Mouse (Mus musculus): ENCODE measurements around the gene Ubl5.

DNA sequence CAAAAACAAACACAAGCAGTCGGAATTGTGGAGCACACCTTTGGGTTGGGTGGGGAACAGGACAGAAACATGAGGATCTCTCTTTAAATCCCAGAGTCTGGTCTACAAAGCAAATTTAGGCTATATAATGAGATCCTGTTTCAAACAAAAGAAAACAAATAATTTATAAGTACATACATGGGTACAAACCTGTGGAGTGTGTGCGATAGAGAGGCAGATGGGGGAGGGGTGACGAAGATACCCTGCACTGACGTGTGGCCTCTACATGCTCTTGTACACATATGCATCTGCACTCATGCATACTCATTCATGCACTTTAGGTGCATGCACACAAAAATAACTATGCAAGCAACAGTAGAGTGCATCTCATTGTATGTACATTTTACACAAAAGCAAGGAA lies 3.2 kb upstream of the Ubl5 start:
- TF ChIP-seq FLI1 (IDR thresholded peaks at IDR 0.05; ENCODE audit: low read length), result no peak
- TF ChIP-seq GATA1 (IDR thresholded peaks at IDR 0.05; ENCODE audit: borderline replicate concordance, low read length), result no peak

All from megakaryocyte, embryonic 14.5 days (primary cell).